Mouse (Mus musculus) limb, embryonic 14.5 days (tissue): Measurements from ENCODE around the gene Gm21987. TPM values are rescaled to one million over a fixed set of nuclear protein-coding genes. Genes with fewer than 3 reads are reported as not detected.

Experiments
- ATAC-seq: fragments of 200-750 bp; cut with Nextera tagmentation; 2 replicates; pipeline ENCODE4 v1.8.0; 2017; ENCODE audit warnings: low read depth, moderate number of reproducible peaks, moderate TSS enrichment; ENCODE audit not compliant: low FRiP score
- DNase-seq: peaks from one replicate; pipeline ENCODE4 v3.0.0-alpha.2; 2015; ENCODE audit warnings: low spot score
- H3K27ac ChIP-seq: fragments of 300-500 bp; sonication (generic); replicated peaks from 2 replicates; pipeline ENCODE4 v1.5.1; 2014; ENCODE audit warnings: low read depth, mild to moderate bottlenecking, low read length, moderate library complexity, mixed read lengths
- H3K27me3 ChIP-seq: fragments of 300-500 bp; sonication (generic); 2 replicates; pipeline ENCODE4 v1.6.1; 2014; ENCODE audit warnings: low read length, mixed read lengths; ENCODE audit not compliant: control insufficient read depth, insufficient read depth
- H3K36me3 ChIP-seq: fragments of 300-500 bp; sonication (generic); 2 replicates; pipeline ENCODE4 v1.6.1; 2014; ENCODE audit warnings: mild to moderate bottlenecking, low read length, moderate library complexity, mixed read lengths; ENCODE audit not compliant: control insufficient read depth, insufficient read depth
- H3K4me1 ChIP-seq: fragments of 300-500 bp; sonication (generic); 2 replicates; pipeline ENCODE4 v1.6.1; 2014; ENCODE audit warnings: antibody characterized with exemption, low read length, mixed read lengths; ENCODE audit not compliant: control insufficient read depth, insufficient read depth
- H3K4me2 ChIP-seq: fragments of 300-500 bp; sonication (generic); replicated peaks from 2 replicates; pipeline ENCODE4 v1.6.1; 2014; ENCODE audit warnings: low read depth, mild to moderate bottlenecking, low read length, moderate library complexity; ENCODE audit not compliant: severe bottlenecking
- H3K4me3 ChIP-seq: fragments of 300-500 bp; sonication (generic); replicated peaks from 2 replicates; pipeline ENCODE4 v1.5.1; 2014; ENCODE audit warnings: low read length
- H3K9ac ChIP-seq: fragments of 300-500 bp; sonication (generic); 2 replicates; pipeline ENCODE4 v1.6.1; 2014; ENCODE audit warnings: mild to moderate bottlenecking, low read depth, low read length, moderate library complexity; ENCODE audit not compliant: severe bottlenecking
- H3K9me3 ChIP-seq: fragments of 300-500 bp; sonication (generic); 2 replicates; pipeline ENCODE4 v1.6.1; 2016; ENCODE audit warnings: low read length; ENCODE audit not compliant: control insufficient read depth
- POLR2A ChIP-seq: fragments of 200-500 bp; IDR thresholded peaks from 2 replicates; pipeline ENCODE4 v1.8.0; 2012; ENCODE audit warnings: inconsistent platforms, mild to moderate bottlenecking, moderate library complexity, borderline replicate concordance; ENCODE audit not compliant: insufficient read depth, insufficient read length; ENCODE audit errors: extremely low read depth
- whole genome bisulfite sequencing: fragments of 180-500 bp; shearing (Covaris S2); extraction: QIAGEN DNeasy Blood & Tissue Kit; methylation state at CpG from one replicate; pipeline ENCODE4 v1.1.7; 2014; 5-methylcytosine and 5-hydroxymethylcytosine counted together
- polyA plus RNA-seq, 2 experiments: library from polyadenylated mRNA; depleted of rRNA in 1 of 2; stranded (reverse) in 1 of 2; unstranded in 1 of 2; fragments of >200 nt; fragmentation: Nextera tagmentation in 1 of 2; extraction: Ambion mirVana in 1 of 2; gene quantifications; 2 replicates each; pipeline versions ENCODE4 v1.2.1 to v1.2.3; 2012 to 2014

The Gm21987 gene
- polyA plus RNA-seq (2012; rRNA removed), result 0.78 TPM in 1 of 2 replicates, not detected in the other
- polyA plus RNA-seq (2014; fragmentation: Nextera tagmentation; extraction: Ambion mirVana), result not detected in 2 replicates

DNA sequence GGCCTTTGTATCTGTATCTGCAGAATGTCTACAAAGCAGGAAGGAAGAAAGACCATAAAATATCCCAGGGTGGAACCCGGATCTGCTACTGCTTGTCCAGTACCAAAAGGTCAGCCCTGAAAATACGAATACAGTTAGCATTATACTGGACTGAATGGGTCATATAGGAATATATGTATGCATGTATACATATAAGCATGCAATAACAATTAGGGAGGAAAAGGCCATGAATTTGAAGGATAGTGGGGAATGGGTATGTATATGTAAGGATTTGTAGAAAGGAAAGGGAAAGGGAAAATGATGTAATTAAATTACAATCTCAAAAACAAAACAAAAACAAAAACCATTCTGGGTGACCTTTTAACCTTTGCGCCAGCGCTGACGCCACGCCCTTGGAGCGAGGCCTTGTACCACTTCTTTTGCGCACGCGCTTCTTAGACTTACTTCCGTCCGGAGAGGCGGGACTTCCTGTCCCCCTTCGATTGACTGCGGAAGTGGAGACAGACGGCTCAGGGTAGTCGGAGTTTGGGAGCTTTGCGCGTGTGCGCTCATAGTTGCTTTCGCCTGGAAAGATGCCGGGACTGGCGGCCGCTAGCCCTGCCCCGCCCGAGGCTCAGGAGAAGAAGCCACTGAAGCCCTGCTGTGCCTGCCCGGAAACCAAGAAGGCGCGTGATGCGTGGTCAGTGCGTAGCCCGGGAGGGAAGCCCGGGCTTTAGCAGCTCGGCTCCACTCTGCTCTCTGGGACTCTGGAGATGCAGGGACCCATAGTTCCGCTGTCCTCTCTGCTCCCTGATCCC lies at the start of gene Gm21987, which contains the start of gene Cox17:
Gene Gm21987, plus strand, starts transcription at position 512 of the 797 bp plus-strand sequence.
Gene Cox17, plus strand, starts transcription at position 463 of the 797 bp plus-strand sequence.
- H3K4me1 ChIP-seq, result peaks cover 6% of the 10 kb centered on the region; the same call in 1 of the 2 replicates
- H3K4me3 ChIP-seq, result peak within 1 kb of the TSS; percentile 84
- H3K9me3 ChIP-seq, result no peaks in the 10 kb centered on the region
- H3K9ac ChIP-seq, result peak within 1 kb of the TSS; percentile 86
- DNase-seq (peak; percentile 97), ATAC-seq (peak; percentile 94)
- H3K27ac ChIP-seq, result peak within 1 kb of the TSS; percentile 65
- H3K36me3 ChIP-seq, result peaks cover 22% of the 10 kb centered on the region
- H3K27me3 ChIP-seq, result no peaks in the 10 kb centered on the region
- 0 out of 2 replicates have a peak, but pooled peaks have one; percentile 55 for TF ChIP-seq POLR2A
- 3% methylated on average over 34 of the region's 35 CpGs for WGBS
- H3K4me2 ChIP-seq, result peak within 1 kb of the TSS; percentile 63

DNA sequence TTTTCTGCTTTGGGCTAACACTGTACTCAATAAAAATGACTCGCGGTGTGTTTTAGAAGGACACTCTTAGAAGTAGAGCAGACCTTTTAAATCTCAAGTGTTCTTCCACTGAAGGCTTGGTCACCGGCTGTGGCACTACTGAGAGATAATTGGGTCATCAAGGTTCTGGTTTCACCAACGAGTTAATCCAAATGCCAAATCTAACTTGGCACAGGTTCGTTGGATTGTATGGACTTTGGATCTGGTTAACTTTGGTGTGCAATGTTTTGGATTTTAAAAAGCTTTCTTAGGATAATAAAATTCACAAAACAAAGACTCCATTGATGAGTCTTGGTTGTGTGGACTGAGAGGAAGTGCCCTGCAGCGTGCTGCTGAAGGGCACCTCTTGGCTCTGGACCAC lies 48.4 kb upstream of the Gm21987 start:
- 66% methylated on average over 6 of the region's 6 CpGs for WGBS
- Histone ChIP-seq H3K27me3 (no peaks in the 10 kb centered on the region), H3K4me3 (no peak overlapping the region), H3K36me3 (no peaks in the 10 kb centered on the region), H3K27ac (no peak overlapping the region), H3K9me3 (no peaks in the 10 kb centered on the region), H3K4me2 (no peak overlapping the region), H3K9ac (no peak overlapping the region), H3K4me1 (no peaks in the 10 kb centered on the region)
- no peak for ATAC-seq
- TF ChIP-seq POLR2A, result no peak
- DNase-seq, result no peak

DNA sequence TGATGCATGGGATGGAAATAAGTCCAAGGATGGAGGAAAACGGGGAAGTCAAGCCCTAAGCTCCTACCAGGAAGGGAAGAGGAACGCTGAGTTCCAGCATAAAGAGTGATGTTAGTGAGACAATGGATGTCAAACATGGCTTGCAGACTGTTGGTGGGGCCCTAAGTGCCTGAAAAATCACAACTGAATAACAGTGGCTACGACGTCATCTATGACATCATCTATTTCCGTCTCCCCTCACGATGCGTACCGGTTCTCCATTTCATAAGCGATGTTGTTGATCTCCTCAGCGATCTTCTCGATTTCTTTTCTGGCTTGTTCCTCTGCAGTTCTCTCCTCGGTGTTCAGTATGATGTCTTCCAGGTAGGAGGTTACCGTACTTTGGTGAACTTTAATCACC lies 44.5 kb upstream of the Gm21987 start:
- no peak for ATAC-seq
- 89% methylated on average over 13 of the region's 13 CpGs for WGBS
- no peak for DNase-seq
- peaks cover 14% of the 10 kb centered on the region for H3K4me1 ChIP-seq
- H3K4me2 ChIP-seq, result no peak overlapping the region
- TF ChIP-seq POLR2A, result no peak
- H3K36me3 ChIP-seq, result no peaks in the 10 kb centered on the region
- no peak overlapping the region for H3K4me3 ChIP-seq
- H3K27me3 ChIP-seq, result no peaks in the 10 kb centered on the region
- H3K9me3 ChIP-seq, result no peaks in the 10 kb centered on the region
- H3K27ac ChIP-seq, result no peak overlapping the region
- no peak overlapping the region for H3K9ac ChIP-seq

DNA sequence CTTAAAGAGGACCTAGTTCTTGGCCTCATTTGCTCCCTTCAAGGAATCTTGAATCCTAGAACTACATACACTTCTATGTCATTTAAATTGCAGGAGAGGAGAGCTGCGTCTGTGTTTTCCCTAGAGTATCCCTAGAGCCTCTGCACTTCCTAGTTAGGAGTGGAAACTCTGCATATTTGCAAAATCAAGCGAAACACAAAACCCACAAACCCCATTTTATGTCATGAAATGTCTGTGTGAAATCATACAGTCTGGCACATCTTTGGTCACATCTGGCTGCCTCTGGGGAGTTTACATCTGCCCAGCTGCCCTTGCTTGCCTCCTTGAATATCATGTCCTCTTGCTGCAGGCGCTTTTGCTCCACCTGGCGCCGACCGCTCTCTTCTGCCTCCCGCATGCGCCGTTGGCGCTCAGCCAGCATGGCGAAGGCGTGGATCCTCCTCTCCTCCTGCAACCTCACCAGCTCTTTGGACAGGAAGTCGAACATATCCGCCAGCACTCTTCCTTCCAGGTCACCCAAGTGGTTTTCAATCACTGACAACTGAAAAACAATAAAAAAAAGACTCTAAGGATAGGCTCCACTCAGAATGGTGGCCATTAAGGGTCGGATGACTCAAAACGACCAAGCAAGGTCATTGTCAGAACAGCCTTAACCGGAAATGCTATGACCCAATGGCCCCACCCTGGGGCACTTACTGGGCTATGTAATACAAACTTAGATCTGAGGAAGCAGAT lies 42.2 kb upstream of the Gm21987 start:
- peaks cover 19% of the 10 kb centered on the region for H3K4me1 ChIP-seq
- TF ChIP-seq POLR2A, result no peak
- ATAC-seq (no peak), DNase-seq (no peak)
- H3K27ac ChIP-seq, result no peak overlapping the region
- H3K36me3 ChIP-seq, result no peaks in the 10 kb centered on the region
- 68% methylated on average over 17 of the region's 17 CpGs for WGBS
- H3K9ac ChIP-seq, result no peak overlapping the region
- H3K4me3 ChIP-seq, result no peak overlapping the region
- no peak overlapping the region for H3K4me2 ChIP-seq
- no peaks in the 10 kb centered on the region for H3K9me3 ChIP-seq
- no peaks in the 10 kb centered on the region for H3K27me3 ChIP-seq

DNA sequence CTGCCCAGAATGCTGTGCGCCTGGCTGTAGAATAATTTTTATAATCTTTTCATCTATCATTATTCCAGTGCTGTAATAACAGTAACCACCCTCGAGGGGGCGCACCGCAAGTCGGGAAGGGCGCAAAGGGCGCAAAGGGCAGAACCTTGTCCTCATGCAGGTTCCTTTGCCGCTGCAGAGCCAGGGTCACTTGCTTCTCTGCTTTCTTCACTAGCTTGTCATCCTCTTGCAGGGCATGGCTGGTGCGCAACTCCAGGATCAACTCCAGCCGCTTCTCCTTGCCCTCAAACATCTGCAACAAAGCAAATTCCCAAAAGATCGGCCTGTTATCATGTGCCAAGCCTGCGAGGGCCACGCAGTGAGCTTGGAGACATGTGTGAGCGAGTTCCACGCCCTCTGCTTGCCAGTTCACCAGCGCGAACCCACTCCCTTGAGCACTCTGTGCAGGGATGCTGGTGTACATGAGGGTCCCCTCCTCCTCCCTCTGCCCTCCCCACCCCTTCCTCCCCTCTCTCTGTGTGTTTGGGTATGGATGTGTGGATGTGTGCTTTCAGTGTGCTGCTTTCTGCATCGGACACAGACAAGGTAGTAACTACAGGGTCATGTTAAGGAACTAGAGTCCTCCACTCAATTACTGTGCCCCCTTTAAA lies 40.1 kb upstream of the Gm21987 start:
- ATAC-seq (0 out of 2 replicates have a peak, but pooled peaks have one; percentile 31), DNase-seq (no peak)
- peak overlapping the region; percentile 23; the same call in 1 of the 2 replicates for H3K4me2 ChIP-seq
- no peaks in the 10 kb centered on the region for H3K9me3 ChIP-seq
- no peak overlapping the region for H3K4me3 ChIP-seq
- H3K27ac ChIP-seq, result no peak overlapping the region
- WGBS, result 39% methylated on average over 18 of the region's 18 CpGs
- H3K27me3 ChIP-seq, result no peaks in the 10 kb centered on the region
- H3K36me3 ChIP-seq, result no peaks in the 10 kb centered on the region
- H3K4me1 ChIP-seq, result peaks cover 19% of the 10 kb centered on the region
- H3K9ac ChIP-seq, result no peak overlapping the region
- TF ChIP-seq POLR2A, result no peak
